Mouse (Mus musculus) limb, embryonic 11.5 days (tissue): ENCODE data around the gene Ints6l. TPM values are rescaled to one million over a fixed set of nuclear protein-coding genes. Genes with fewer than 3 reads are reported as not detected.

ENCODE experiments used
- ATAC-seq: fragments of 200-750 bp; cut with Nextera tagmentation; 2 replicates; pipeline ENCODE4 v1.8.0; 2017; ENCODE audit warnings: low read depth; ENCODE audit not compliant: insufficient number of reproducible peaks, low FRiP score, low TSS enrichment
- DNase-seq: peaks from one replicate; pipeline ENCODE4 v3.0.0-alpha.2; 2015; ENCODE audit warnings: low spot score
- H3K27ac ChIP-seq: fragments of 300-500 bp; sonication (generic); replicated peaks from 2 replicates; pipeline ENCODE4 v1.5.1; 2014; ENCODE audit warnings: low read depth, mild to moderate bottlenecking, low read length
- H3K27me3 ChIP-seq: fragments of 300-500 bp; sonication (generic); 2 replicates; pipeline ENCODE4 v1.6.1; 2014; ENCODE audit warnings: mild to moderate bottlenecking, low read length, mixed read lengths; ENCODE audit not compliant: control insufficient read depth, insufficient read depth
- H3K36me3 ChIP-seq: fragments of 300-500 bp; sonication (generic); 2 replicates; pipeline ENCODE4 v1.6.1; 2014; ENCODE audit warnings: mild to moderate bottlenecking, low read length, moderate library complexity, mixed read lengths; ENCODE audit not compliant: control insufficient read depth, insufficient read depth
- H3K4me1 ChIP-seq: fragments of 300-500 bp; sonication (generic); 2 replicates; pipeline ENCODE4 v1.6.1; 2014; ENCODE audit warnings: low read length, mixed read lengths; ENCODE audit not compliant: control insufficient read depth, insufficient read depth
- H3K4me2 ChIP-seq: fragments of 300-500 bp; sonication (generic); 2 replicates; pipeline ENCODE4 v1.6.1; 2014; ENCODE audit warnings: low read depth, mild to moderate bottlenecking, moderate library complexity; ENCODE audit not compliant: severe bottlenecking
- H3K4me3 ChIP-seq: fragments of 300-500 bp; sonication (generic); 2 replicates; pipeline ENCODE4 v1.5.1; 2014; ENCODE audit warnings: low read depth, low read length
- H3K9ac ChIP-seq: fragments of 300-500 bp; sonication (generic); 2 replicates; pipeline ENCODE4 v1.6.1; 2014; ENCODE audit warnings: mild to moderate bottlenecking, low read length
- H3K9me3 ChIP-seq: fragments of 300-500 bp; sonication (generic); 2 replicates; pipeline ENCODE4 v1.6.1; 2016; ENCODE audit warnings: low read length; ENCODE audit not compliant: control insufficient read depth
- WGBS: fragments of 180-500 bp; shearing (Covaris S2); extraction: QIAGEN DNeasy Blood & Tissue Kit; methylation state at CpG from one replicate; pipeline ENCODE4 v1.1.7; 2014; 5-methylcytosine and 5-hydroxymethylcytosine counted together
- polyA plus RNA-seq: library from polyadenylated mRNA; unstranded; fragments of >200 nt; fragmentation: Nextera tagmentation; extraction: Ambion mirVana; gene quantifications from 2 replicates; pipeline ENCODE4 v1.2.1, GENCODE M21; 2014

Gene Ints6l
- polyA plus RNA-seq, 1 experiment from 2014 or later, result 30.9 TPM

- Histone ChIP-seq H3K36me3 (no peaks in the 10 kb centered on the region), H3K9me3 (no peaks in the 10 kb centered on the region), H3K9ac (no peak within 1 kb of the TSS), H3K4me1 (no peaks in the 10 kb centered on the region), H3K27me3 (no peaks in the 10 kb centered on the region), H3K27ac (no peak within 1 kb of the TSS), H3K4me3 (no peak within 1 kb of the TSS), H3K4me2 (no peak within 1 kb of the TSS)
- no peak for DNase-seq
- no peak for ATAC-seq
- 79% methylated on average over 4 of the region's 4 CpGs for WGBS
Measured at GRCm38 (mm10) chrX:56447524-56448015, 7.1 kb upstream of the Ints6l start, which contains the start of gene Gm2174. Gene Gm2174, plus strand, starts transcription at chrX:56447965.

GRCm38 (mm10) chrX:56455372-56456246, 952 bp downstream of the Ints6l start:
- peak overlapping the region; percentile 52 for H3K4me2 ChIP-seq
- no peaks in the 10 kb centered on the region for H3K36me3 ChIP-seq
- no peaks in the 10 kb centered on the region for H3K4me1 ChIP-seq
- WGBS, result 21% methylated on average over 38 of the region's 65 CpGs
- H3K9ac ChIP-seq, result peak overlapping the region; percentile 79
- no peaks in the 10 kb centered on the region for H3K9me3 ChIP-seq
- DNase-seq (peak; percentile 87), ATAC-seq (peak; percentile 95)
- H3K4me3 ChIP-seq, result peak overlapping the region; percentile 52
- no peaks in the 10 kb centered on the region for H3K27me3 ChIP-seq
- peak overlapping the region; percentile 85 for H3K27ac ChIP-seq

GRCm38 (mm10) chrX:56456379-56456778, 1.7 kb downstream of the Ints6l start:
- Histone ChIP-seq H3K27me3 (no peaks in the 10 kb centered on the region), H3K27ac (peak overlapping the region; percentile 85), H3K4me1 (no peaks in the 10 kb centered on the region), H3K4me3 (peak overlapping the region; percentile 52), H3K36me3 (no peaks in the 10 kb centered on the region), H3K9me3 (no peaks in the 10 kb centered on the region), H3K9ac (no peak overlapping the region), H3K4me2 (peak overlapping the region; percentile 45)
- DNase-seq, result peak; percentile 22
- ATAC-seq, result no peak
- 18% methylated on average over 8 of the region's 8 CpGs for WGBS

GRCm38 (mm10) chrX:56462020-56462933, 7.6 kb downstream of the Ints6l start:
- no peaks in the 10 kb centered on the region for H3K4me1 ChIP-seq
- H3K27me3 ChIP-seq, result no peaks in the 10 kb centered on the region
- H3K4me3 ChIP-seq, result no peak overlapping the region
- no peaks in the 10 kb centered on the region for H3K36me3 ChIP-seq
- no peak overlapping the region for H3K27ac ChIP-seq
- H3K9me3 ChIP-seq, result no peaks in the 10 kb centered on the region
- WGBS, result 66% methylated on average over 14 of the region's 14 CpGs
- no peak for ATAC-seq
- DNase-seq, result no peak
- no peak overlapping the region for H3K9ac ChIP-seq
- no peak overlapping the region for H3K4me2 ChIP-seq

- ATAC-seq, result no peak
- WGBS, result 97% methylated on average over 1 of the region's 1 CpGs
- Histone ChIP-seq H3K4me3 (no peak overlapping the region), H3K9me3 (no peaks in the 10 kb centered on the region), H3K9ac (no peak overlapping the region), H3K4me2 (no peak overlapping the region), H3K27ac (no peak overlapping the region), H3K36me3 (no peaks in the 10 kb centered on the region), H3K4me1 (no peaks in the 10 kb centered on the region), H3K27me3 (no peaks in the 10 kb centered on the region)
- DNase-seq, result no peak
Measured at GRCm38 (mm10) chrX:56464906-56465305, 10.2 kb downstream of the Ints6l start.

- Histone ChIP-seq H3K4me3 (no peak overlapping the region), H3K4me1 (no peaks in the 10 kb centered on the region), H3K4me2 (no peak overlapping the region), H3K9me3 (no peaks in the 10 kb centered on the region), H3K27ac (peak overlapping the region; percentile 52; the same call in 1 of the 2 replicates), H3K9ac (no peak overlapping the region), H3K36me3 (no peaks in the 10 kb centered on the region), H3K27me3 (no peaks in the 10 kb centered on the region)
- 36% methylated on average over 4 of the region's 4 CpGs for WGBS
- ATAC-seq (peak; percentile 21; the same call in 1 of the 2 replicates), DNase-seq (peak; percentile 45)
Measured at GRCm38 (mm10) chrX:56467688-56468087, 13.0 kb downstream of the Ints6l start.

GRCm38 (mm10) chrX:56468422-56468821, 13.8 kb downstream of the Ints6l start:
- H3K27me3 ChIP-seq, result no peaks in the 10 kb centered on the region
- ATAC-seq, result peak; percentile 47; the same call in 1 of the 2 replicates
- H3K36me3 ChIP-seq, result no peaks in the 10 kb centered on the region
- no peaks in the 10 kb centered on the region for H3K4me1 ChIP-seq
- no peak overlapping the region for H3K4me3 ChIP-seq
- H3K4me2 ChIP-seq, result no peak overlapping the region
- DNase-seq, result peak; percentile 47
- no peak overlapping the region for H3K9ac ChIP-seq
- WGBS, result 28% methylated on average over 6 of the region's 6 CpGs
- peak overlapping the region; percentile 50; the same call in 1 of the 2 replicates for H3K27ac ChIP-seq
- H3K9me3 ChIP-seq, result no peaks in the 10 kb centered on the region

GRCm38 (mm10) chrX:56474035-56474434, 19.4 kb downstream of the Ints6l start:
- DNase-seq (no peak), ATAC-seq (no peak)
- Histone ChIP-seq H3K9ac (no peak overlapping the region), H3K4me1 (no peaks in the 10 kb centered on the region), H3K27me3 (no peaks in the 10 kb centered on the region), H3K4me3 (no peak overlapping the region), H3K9me3 (no peaks in the 10 kb centered on the region), H3K4me2 (no peak overlapping the region), H3K27ac (no peak overlapping the region), H3K36me3 (no peaks in the 10 kb centered on the region)
- 83% methylated on average over 8 of the region's 8 CpGs for WGBS
